Mouse (Mus musculus): ENCODE results near the gene Tnmd. TPM values are rescaled to one million over a fixed set of nuclear protein-coding genes. Genes with fewer than 3 reads are reported as not detected.

Gene Tnmd
- under 1 TPM in 1 of 2 experiments, not detected in 1; 0.20 TPM for polyA plus RNA-seq (2012; fragmentation: generic; extraction: Trizol)

DNA sequence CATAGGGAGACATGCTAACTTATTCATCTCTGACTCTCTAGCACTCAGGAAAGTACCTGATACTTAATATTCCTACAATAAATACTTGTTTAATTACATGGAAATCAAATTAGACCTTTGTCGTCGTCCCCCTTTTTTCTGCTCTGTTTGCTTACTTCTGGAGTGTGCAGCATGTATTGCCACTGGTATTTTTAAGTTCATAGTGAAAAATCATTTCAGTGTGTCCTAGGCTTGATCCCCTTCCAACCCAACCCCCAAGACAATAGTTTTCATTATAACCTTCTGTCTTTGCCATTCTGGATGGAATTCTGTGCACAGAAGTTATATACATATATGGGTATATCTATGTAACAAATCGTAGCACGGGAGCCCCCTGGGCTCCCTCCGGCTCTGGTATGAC is at the start of gene Tnmd:
TSS of gene Tnmd (plus strand) at position 301 of the 400 bp plus-strand sequence.

GRCm38 (mm10) chrX:133898014-133898542 is 47.3 kb downstream of the Tnmd start, which contains the start of gene Tspan6:
Tspan6 (minus strand) TSS chrX:133898429.

GRCm38 (mm10) chrX:133908261-133908660 is 57.5 kb downstream of the Tnmd start, which contains the start of gene Srpx2:
Srpx2 (plus strand) TSS chrX:133908426.

Other genes starting within 250 kb of the Tnmd start
- 10 to 100 TPM in 1 of 2 experiments, 1 to 10 TPM in 1; 6.9 to 13.2 TPM for gene Pcdh19, start 162.0 kb upstream of the Tnmd start, polyA plus RNA-seq (2012; fragmentation: generic; extraction: Trizol)
- gene Tspan6, start 47.4 kb downstream of the Tnmd start, polyA plus RNA-seq (2012; fragmentation: generic; extraction: Trizol): 1 to 10 TPM; 1.2 to 9.0 TPM
- 1 to 10 TPM in 1 of 2 experiments, under 1 TPM in 1; 0.04 to 1.1 TPM for gene Srpx2, start 57.4 kb downstream of the Tnmd start, polyA plus RNA-seq (2012; fragmentation: generic; extraction: Trizol)
- not detected for gene Sytl4, start 130.8 kb downstream of the Tnmd start, polyA plus RNA-seq (2012; fragmentation: generic; extraction: Trizol)
- 1 to 10 TPM; 4.8 to 5.3 TPM for gene Cstf2, start 208.2 kb downstream of the Tnmd start, polyA plus RNA-seq (2012; fragmentation: generic; extraction: Trizol)